Mouse (Mus musculus) limb, embryonic 14.5 days (tissue): ENCODE data around the gene Pla2g4b. TPM values are rescaled to one million over a fixed set of nuclear protein-coding genes. Genes with fewer than 3 reads are reported as not detected.

Source experiments
- ATAC-seq: fragments of 200-750 bp; cut with Nextera tagmentation; 2 replicates; pipeline ENCODE4 v1.8.0; 2017; ENCODE audit warnings: low read depth, moderate number of reproducible peaks, moderate TSS enrichment; ENCODE audit not compliant: low FRiP score
- DNase-seq: peaks from one replicate; pipeline ENCODE4 v3.0.0-alpha.2; 2015; ENCODE audit warnings: low spot score
- H3K27ac ChIP-seq: fragments of 300-500 bp; sonication (generic); replicated peaks from 2 replicates; pipeline ENCODE4 v1.5.1; 2014; ENCODE audit warnings: low read depth, mild to moderate bottlenecking, low read length, moderate library complexity, mixed read lengths
- H3K27me3 ChIP-seq: fragments of 300-500 bp; sonication (generic); 2 replicates; pipeline ENCODE4 v1.6.1; 2014; ENCODE audit warnings: low read length, mixed read lengths; ENCODE audit not compliant: control insufficient read depth, insufficient read depth
- H3K36me3 ChIP-seq: fragments of 300-500 bp; sonication (generic); 2 replicates; pipeline ENCODE4 v1.6.1; 2014; ENCODE audit warnings: mild to moderate bottlenecking, low read length, moderate library complexity, mixed read lengths; ENCODE audit not compliant: control insufficient read depth, insufficient read depth
- H3K4me1 ChIP-seq: fragments of 300-500 bp; sonication (generic); 2 replicates; pipeline ENCODE4 v1.6.1; 2014; ENCODE audit warnings: antibody characterized with exemption, low read length, mixed read lengths; ENCODE audit not compliant: control insufficient read depth, insufficient read depth
- H3K4me2 ChIP-seq: fragments of 300-500 bp; sonication (generic); replicated peaks from 2 replicates; pipeline ENCODE4 v1.6.1; 2014; ENCODE audit warnings: low read depth, mild to moderate bottlenecking, low read length, moderate library complexity; ENCODE audit not compliant: severe bottlenecking
- H3K4me3 ChIP-seq: fragments of 300-500 bp; sonication (generic); replicated peaks from 2 replicates; pipeline ENCODE4 v1.5.1; 2014; ENCODE audit warnings: low read length
- H3K9ac ChIP-seq: fragments of 300-500 bp; sonication (generic); 2 replicates; pipeline ENCODE4 v1.6.1; 2014; ENCODE audit warnings: mild to moderate bottlenecking, low read depth, low read length, moderate library complexity; ENCODE audit not compliant: severe bottlenecking
- H3K9me3 ChIP-seq: fragments of 300-500 bp; sonication (generic); 2 replicates; pipeline ENCODE4 v1.6.1; 2016; ENCODE audit warnings: low read length; ENCODE audit not compliant: control insufficient read depth
- POLR2A ChIP-seq: fragments of 200-500 bp; IDR thresholded peaks from 2 replicates; pipeline ENCODE4 v1.8.0; 2012; ENCODE audit warnings: inconsistent platforms, mild to moderate bottlenecking, moderate library complexity, borderline replicate concordance; ENCODE audit not compliant: insufficient read depth, insufficient read length; ENCODE audit errors: extremely low read depth
- WGBS: fragments of 180-500 bp; shearing (Covaris S2); extraction: QIAGEN DNeasy Blood & Tissue Kit; methylation state at CpG from one replicate; pipeline ENCODE4 v1.1.7; 2014; 5-methylcytosine and 5-hydroxymethylcytosine counted together
- polyA plus RNA-seq, 2 experiments: library from polyadenylated mRNA; depleted of rRNA in 1 of 2; stranded (reverse) in 1 of 2; unstranded in 1 of 2; fragments of >200 nt; fragmentation: Nextera tagmentation in 1 of 2; extraction: Ambion mirVana in 1 of 2; gene quantifications; 2 replicates each; pipeline versions ENCODE4 v1.2.1 to v1.2.3; 2012 to 2014

Gene Pla2g4b
- polyA plus RNA-seq, 2 experiments: 1.7 to 21.9 TPM

GRCm38 (mm10) chr2:119997354-119997753 is 35.9 kb upstream of the Pla2g4b start:
- DNase-seq (no peak), ATAC-seq (no peak)
- 85% methylated on average over 4 of the region's 4 CpGs for WGBS
- no peak overlapping the region; the same call in 1 of the 2 replicates for H3K27ac ChIP-seq
- H3K27me3 ChIP-seq: no peaks in the 10 kb centered on the region
- H3K9ac ChIP-seq: no peak overlapping the region
- no peak for TF ChIP-seq POLR2A
- no peak overlapping the region for H3K4me2 ChIP-seq
- no peak overlapping the region for H3K4me3 ChIP-seq
- H3K36me3 ChIP-seq: peaks cover 17% of the 10 kb centered on the region
- no peaks in the 10 kb centered on the region for H3K9me3 ChIP-seq
- H3K4me1 ChIP-seq: peaks cover 24% of the 10 kb centered on the region

DNA sequence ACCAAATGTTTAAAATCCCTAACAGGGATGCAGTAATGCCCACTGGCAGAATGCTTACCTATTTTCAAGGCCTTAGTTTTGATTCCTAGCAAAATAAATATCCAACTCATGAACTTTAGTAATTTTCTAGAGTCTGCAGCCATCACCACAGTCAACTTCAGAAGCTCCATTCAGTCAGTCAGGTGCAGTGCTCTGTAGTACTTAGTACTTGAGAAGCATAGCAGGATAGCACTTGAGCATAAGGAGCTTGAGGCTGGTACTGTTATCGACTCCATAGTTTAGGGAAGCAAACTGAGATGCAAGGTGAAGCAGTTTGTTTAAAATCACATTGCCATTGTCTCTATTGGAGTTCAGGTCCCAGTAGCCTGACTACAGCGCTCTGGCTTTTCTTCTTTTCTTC is 33.5 kb upstream of the Pla2g4b start:
- no peak for ATAC-seq
- Histone ChIP-seq H3K4me3 (no peak overlapping the region), H3K4me1 (peaks cover 23% of the 10 kb centered on the region), H3K27ac (no peak overlapping the region), H3K4me2 (no peak overlapping the region), H3K36me3 (peaks cover 17% of the 10 kb centered on the region), H3K27me3 (no peaks in the 10 kb centered on the region), H3K9ac (no peak overlapping the region), H3K9me3 (no peaks in the 10 kb centered on the region)
- no peak for DNase-seq
- no peak for TF ChIP-seq POLR2A
- 94% methylated on average over 2 of the region's 2 CpGs for WGBS

- Histone ChIP-seq H3K4me3 (no peak overlapping the region), H3K4me2 (no peak overlapping the region), H3K27ac (0 out of 2 replicates have a peak overlapping the region, but pooled peaks have one; percentile 20), H3K36me3 (peaks cover 17% of the 10 kb centered on the region), H3K9ac (no peak overlapping the region), H3K9me3 (no peaks in the 10 kb centered on the region), H3K27me3 (no peaks in the 10 kb centered on the region), H3K4me1 (peaks cover 10% of the 10 kb centered on the region)
- no peak for TF ChIP-seq POLR2A
- ATAC-seq (peak; percentile 74), DNase-seq (peak; percentile 10)
- 68% methylated on average over 3 of the region's 3 CpGs for WGBS
These were observed 32.2 kb upstream of the Pla2g4b start for GRCm38 (mm10) chr2:120000882-120001584.

- Histone ChIP-seq H3K4me3 (no peak overlapping the region), H3K9ac (no peak overlapping the region), H3K27ac (no peak overlapping the region), H3K27me3 (no peaks in the 10 kb centered on the region), H3K9me3 (no peaks in the 10 kb centered on the region), H3K4me1 (peaks cover under 1% of the 10 kb centered on the region), H3K36me3 (peaks cover 17% of the 10 kb centered on the region), H3K4me2 (no peak overlapping the region)
- ATAC-seq (no peak), DNase-seq (no peak)
- WGBS: 71% methylated on average over 4 of the region's 4 CpGs
- no peak for TF ChIP-seq POLR2A
These were observed 31.3 kb upstream of the Pla2g4b start for GRCm38 (mm10) chr2:120001956-120002355.

GRCm38 (mm10) chr2:120003970-120004369 is 29.2 kb upstream of the Pla2g4b start:
- no peaks in the 10 kb centered on the region; the same call in 1 of the 2 replicates for H3K4me1 ChIP-seq
- no peak overlapping the region for H3K4me2 ChIP-seq
- no peaks in the 10 kb centered on the region for H3K9me3 ChIP-seq
- TF ChIP-seq POLR2A: no peak
- H3K36me3 ChIP-seq: peaks cover 16% of the 10 kb centered on the region
- no peak for ATAC-seq
- WGBS: 84% methylated on average over 2 of the region's 2 CpGs
- no peak for DNase-seq
- no peak overlapping the region for H3K4me3 ChIP-seq
- H3K27me3 ChIP-seq: no peaks in the 10 kb centered on the region
- H3K9ac ChIP-seq: no peak overlapping the region
- H3K27ac ChIP-seq: no peak overlapping the region

DNA sequence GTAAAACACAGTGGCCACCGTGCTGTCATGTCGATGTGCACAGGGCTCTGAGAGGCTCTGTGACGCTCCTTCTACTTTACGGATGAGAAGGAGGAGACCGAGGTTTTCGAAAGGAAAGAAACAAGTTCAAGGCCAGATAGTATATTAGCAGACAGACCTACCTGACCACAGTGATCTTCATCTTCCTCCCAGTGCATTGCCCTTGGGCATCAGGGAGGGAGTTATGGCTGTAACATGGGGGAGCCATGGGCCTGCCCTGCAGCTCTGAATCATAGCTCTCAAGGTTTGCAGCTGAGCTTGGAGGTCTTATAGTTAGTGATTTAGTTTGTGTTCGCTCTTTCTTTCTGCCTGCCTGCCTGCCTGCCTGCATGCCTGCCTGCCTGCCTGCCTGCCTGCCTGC is 26.5 kb upstream of the Pla2g4b start:
- Histone ChIP-seq H3K4me1 (no peaks in the 10 kb centered on the region; the same call in 1 of the 2 replicates), H3K27ac (no peak overlapping the region), H3K9ac (no peak overlapping the region), H3K4me3 (no peak overlapping the region), H3K4me2 (no peak overlapping the region), H3K27me3 (no peaks in the 10 kb centered on the region), H3K9me3 (no peaks in the 10 kb centered on the region), H3K36me3 (peaks cover 5% of the 10 kb centered on the region)
- no peak for ATAC-seq
- no peak for TF ChIP-seq POLR2A
- no peak for DNase-seq
- WGBS: 96% methylated on average over 7 of the region's 7 CpGs
